Mouse (Mus musculus): ENCODE results near the gene Olfr10. TPM values are rescaled to one million over a fixed set of nuclear protein-coding genes. Genes with fewer than 3 reads are reported as not detected.
"Not testable (repeated sequence)": the region's sequence is repeated elsewhere in the genome, so short reads cannot be mapped to it uniquely, and the experiment has no call there.

Olfr10 gene
- polyA plus RNA-seq, 1 experiment from 2014 or later: not detected

DNA sequence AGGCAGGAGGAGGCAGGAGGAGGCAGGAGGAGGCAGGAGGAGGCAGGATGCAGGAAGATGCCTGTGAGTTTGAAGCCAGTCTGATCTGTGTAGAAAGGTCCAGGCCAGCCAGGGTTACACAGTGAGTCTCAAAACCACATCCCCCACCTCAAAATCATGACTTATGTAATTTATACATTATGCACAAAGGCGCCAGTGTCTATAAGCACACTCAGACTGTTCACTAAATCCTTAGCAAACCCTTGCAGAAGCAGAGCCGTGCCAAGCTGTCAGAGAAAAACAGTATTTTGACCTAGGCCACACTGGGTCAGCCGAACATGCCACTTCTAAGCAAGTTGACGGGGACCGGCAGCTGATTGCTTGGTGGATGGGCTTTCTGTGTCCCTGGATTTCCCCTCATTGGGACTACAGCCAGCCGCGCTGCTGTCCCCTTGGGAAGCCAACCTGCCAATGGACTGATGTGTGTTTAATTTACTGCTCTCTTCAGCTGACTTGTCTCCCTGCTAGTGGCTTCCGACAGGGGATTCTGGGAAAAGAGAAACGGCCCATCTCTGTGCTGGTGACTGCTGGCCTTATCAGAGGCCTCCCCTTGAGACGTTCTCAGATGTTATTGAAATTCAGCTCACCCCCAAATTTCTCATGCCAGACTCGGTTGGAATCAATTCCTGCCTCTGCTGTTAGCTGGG lies 30.6 kb upstream of the Olfr10 start:
- no peak for ATAC-seq (ENCODE audit: insufficient number of reproducible peaks, insufficient read depth, low FRiP score, low read depth)
- no peak overlapping the region for H3K4me3 ChIP-seq (ENCODE audit: low read depth, low read length)
- no peaks in the 10 kb centered on the region for H3K4me1 ChIP-seq (ENCODE audit: control insufficient read depth, insufficient read depth, low read length)
- H3K9ac ChIP-seq (replicated peaks; ENCODE audit: low read depth, low read length): no peak overlapping the region
- no peaks in the 10 kb centered on the region for H3K9me3 ChIP-seq (ENCODE audit: control insufficient read depth, low read depth, low read length)
- H3K4me2 ChIP-seq (replicated peaks; ENCODE audit: low read depth, low read length): no peak overlapping the region
- no peaks in the 10 kb centered on the region for H3K36me3 ChIP-seq (ENCODE audit: control insufficient read depth, insufficient read depth, low read length)
- H3K27ac ChIP-seq (ENCODE audit: low read length): no peak overlapping the region
- WGBS: 60% methylated on average over 11 of the region's 11 CpGs
- no peaks in the 10 kb centered on the region for H3K27me3 ChIP-seq (ENCODE audit: control insufficient read depth, insufficient read depth, low read length)

DNA sequence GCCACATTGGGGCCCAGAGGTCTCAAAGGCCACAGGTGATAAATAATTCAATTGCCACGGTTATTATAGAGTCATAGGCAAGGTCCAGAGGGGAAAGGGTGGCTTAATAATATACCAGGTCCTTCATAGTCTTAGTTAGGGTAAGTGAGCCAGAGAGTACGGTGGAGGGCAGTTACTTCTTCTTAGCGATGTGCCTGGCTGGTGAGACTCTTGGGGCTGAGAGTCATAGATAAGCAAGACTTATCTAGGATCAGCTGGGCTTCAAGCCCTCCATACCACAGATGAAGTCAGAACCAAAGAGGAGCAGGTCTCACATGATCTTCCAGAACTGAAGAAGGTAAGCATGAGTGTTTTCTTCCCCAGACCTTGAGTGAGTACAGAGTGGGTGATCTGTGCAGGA lies 26.3 kb upstream of the Olfr10 start, which contains the start of gene Olfr1393:
Gene Olfr1393 (plus strand): TSS at position 83 of the 400 bp plus-strand sequence.
- Histone ChIP-seq H3K27me3 (ENCODE audit: control insufficient read depth, insufficient read depth, low read length) (no peaks in the 10 kb centered on the region), H3K4me1 (ENCODE audit: control insufficient read depth, insufficient read depth, low read length) (no peaks in the 10 kb centered on the region), H3K4me2 (replicated peaks; ENCODE audit: low read depth, low read length) (no peak within 1 kb of the TSS), H3K9ac (replicated peaks; ENCODE audit: low read depth, low read length) (no peak within 1 kb of the TSS), H3K27ac (ENCODE audit: low read length) (no peak within 1 kb of the TSS), H3K4me3 (ENCODE audit: low read depth, low read length) (no peak within 1 kb of the TSS), H3K9me3 (ENCODE audit: control insufficient read depth, low read depth, low read length) (no peaks in the 10 kb centered on the region), H3K36me3 (ENCODE audit: control insufficient read depth, insufficient read depth, low read length) (no peaks in the 10 kb centered on the region)
- no peak for ATAC-seq (ENCODE audit: insufficient number of reproducible peaks, insufficient read depth, low FRiP score, low read depth)
- 70% methylated on average over 3 of the region's 3 CpGs for WGBS

DNA sequence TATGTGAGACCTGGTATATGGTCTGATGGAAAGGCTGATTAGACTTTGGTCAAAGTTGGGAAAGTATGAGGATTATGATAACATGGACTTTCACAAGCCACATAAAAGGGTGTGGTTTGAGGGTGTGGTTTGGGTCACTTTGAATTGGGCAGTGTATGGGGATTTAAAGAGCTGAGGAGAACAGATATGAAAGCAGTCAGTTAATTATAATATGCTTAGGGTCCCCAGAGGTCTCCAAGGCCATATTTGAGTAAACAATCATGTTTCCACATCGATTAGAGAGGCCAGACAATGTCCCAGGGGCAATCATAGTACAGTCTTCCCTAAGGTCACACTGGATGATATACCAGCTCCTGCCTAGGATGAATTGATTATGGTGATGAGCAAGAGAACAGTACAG lies 19.6 kb upstream of the Olfr10 start, which contains the start of gene Olfr1392:
Gene Olfr1392 (plus strand): TSS at position 301 of the 400 bp plus-strand sequence.
- not testable (repeated sequence) for ATAC-seq (ENCODE audit: insufficient number of reproducible peaks, insufficient read depth, low FRiP score, low read depth); H3K27ac ChIP-seq (ENCODE audit: low read length); H3K4me1 ChIP-seq (ENCODE audit: control insufficient read depth, insufficient read depth, low read length); H3K4me2 ChIP-seq (replicated peaks; ENCODE audit: low read depth, low read length); H3K4me3 ChIP-seq (ENCODE audit: low read depth, low read length); H3K27me3 ChIP-seq (ENCODE audit: control insufficient read depth, insufficient read depth, low read length); H3K9ac ChIP-seq (replicated peaks; ENCODE audit: low read depth, low read length); H3K36me3 ChIP-seq (ENCODE audit: control insufficient read depth, insufficient read depth, low read length); H3K9me3 ChIP-seq (ENCODE audit: control insufficient read depth, low read depth, low read length)
- 50% methylated on average over 1 of the region's 1 CpGs for WGBS

DNA sequence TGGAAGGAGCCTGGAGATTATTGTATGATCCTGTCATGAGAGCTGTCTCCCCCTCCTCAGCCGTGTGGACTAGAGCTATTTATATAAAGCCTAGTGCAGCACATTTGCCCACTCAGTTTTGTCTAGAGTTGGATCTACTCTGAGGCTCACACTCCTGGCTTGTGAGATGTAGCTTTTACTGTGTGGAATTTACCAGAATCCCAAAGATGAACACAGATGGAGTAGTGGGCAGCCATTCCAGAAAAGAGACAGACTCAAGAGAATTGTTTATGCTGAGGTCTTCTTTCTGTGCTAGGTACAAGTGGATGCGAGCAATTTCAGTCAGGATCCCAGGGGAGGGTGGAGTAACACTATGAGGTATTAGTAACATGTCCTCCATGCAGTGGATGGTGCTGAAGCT lies 17.3 kb upstream of the Olfr10 start:
- no peak for ATAC-seq (ENCODE audit: insufficient number of reproducible peaks, insufficient read depth, low FRiP score, low read depth)
- Histone ChIP-seq H3K9me3 (ENCODE audit: control insufficient read depth, low read depth, low read length) (no peaks in the 10 kb centered on the region), H3K36me3 (ENCODE audit: control insufficient read depth, insufficient read depth, low read length) (no peaks in the 10 kb centered on the region), H3K4me1 (ENCODE audit: control insufficient read depth, insufficient read depth, low read length) (no peaks in the 10 kb centered on the region), H3K27me3 (ENCODE audit: control insufficient read depth, insufficient read depth, low read length) (no peaks in the 10 kb centered on the region), H3K27ac (ENCODE audit: low read length) (no peak overlapping the region), H3K4me2 (replicated peaks; ENCODE audit: low read depth, low read length) (no peak overlapping the region), H3K9ac (replicated peaks; ENCODE audit: low read depth, low read length) (no peak overlapping the region), H3K4me3 (ENCODE audit: low read depth, low read length) (no peak overlapping the region)
- 63% methylated on average over 2 of the region's 2 CpGs for WGBS

DNA sequence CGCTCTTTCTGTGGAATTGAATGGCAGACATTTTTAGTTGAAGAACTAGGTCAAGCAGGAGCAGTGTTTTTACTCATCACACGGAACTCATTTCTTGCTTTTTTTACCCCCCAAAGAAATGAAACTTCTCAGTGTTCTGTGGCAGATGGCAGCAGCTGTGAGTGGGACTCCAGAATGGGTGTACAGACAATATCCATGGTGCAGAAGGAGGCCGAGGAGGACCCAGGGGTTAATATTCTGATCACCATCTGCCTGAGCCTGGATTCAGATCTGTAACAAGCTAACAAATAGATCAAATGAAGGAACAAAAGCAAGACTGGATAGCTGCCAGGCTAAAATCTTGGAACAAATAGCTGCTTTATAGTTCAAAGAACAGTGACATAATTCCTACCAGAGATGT lies 11.8 kb upstream of the Olfr10 start:
- no peak for ATAC-seq (ENCODE audit: insufficient number of reproducible peaks, insufficient read depth, low FRiP score, low read depth)
- no peak overlapping the region for H3K4me2 ChIP-seq (replicated peaks; ENCODE audit: low read depth, low read length)
- no peak overlapping the region for H3K4me3 ChIP-seq (ENCODE audit: low read depth, low read length)
- no peaks in the 10 kb centered on the region for H3K27me3 ChIP-seq (ENCODE audit: control insufficient read depth, insufficient read depth, low read length)
- H3K4me1 ChIP-seq (ENCODE audit: control insufficient read depth, insufficient read depth, low read length): no peaks in the 10 kb centered on the region
- no peaks in the 10 kb centered on the region for H3K36me3 ChIP-seq (ENCODE audit: control insufficient read depth, insufficient read depth, low read length)
- WGBS: 71% methylated on average over 3 of the region's 3 CpGs
- no peak overlapping the region for H3K9ac ChIP-seq (replicated peaks; ENCODE audit: low read depth, low read length)
- no peaks in the 10 kb centered on the region for H3K9me3 ChIP-seq (ENCODE audit: control insufficient read depth, low read depth, low read length)
- H3K27ac ChIP-seq (ENCODE audit: low read length): no peak overlapping the region

DNA sequence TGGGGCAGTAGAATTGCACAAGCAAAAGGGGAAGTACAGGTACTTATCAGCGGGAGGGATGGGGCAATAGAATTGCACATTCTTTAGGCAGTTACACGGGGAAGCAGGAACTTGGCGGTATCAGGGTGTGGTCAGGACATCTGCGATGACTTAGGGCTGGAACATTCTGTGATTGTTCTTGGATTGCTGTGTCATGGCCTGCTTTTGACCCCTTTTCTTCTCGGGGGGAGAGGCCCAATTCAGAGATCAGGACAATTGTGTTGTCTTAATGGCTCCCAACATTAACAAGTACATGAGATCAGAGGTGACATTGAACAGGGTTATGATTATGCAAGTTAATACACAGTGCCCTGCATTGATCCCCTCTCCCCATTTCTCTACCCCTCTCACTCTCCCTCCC lies 4.0 kb downstream of the Olfr10 start:
- H3K9me3 ChIP-seq (ENCODE audit: control insufficient read depth, low read depth, low read length); ATAC-seq (ENCODE audit: insufficient number of reproducible peaks, insufficient read depth, low FRiP score, low read depth); H3K27ac ChIP-seq (ENCODE audit: low read length); H3K27me3 ChIP-seq (ENCODE audit: control insufficient read depth, insufficient read depth, low read length); H3K4me3 ChIP-seq (ENCODE audit: low read depth, low read length); H3K9ac ChIP-seq (replicated peaks; ENCODE audit: low read depth, low read length); H3K36me3 ChIP-seq (ENCODE audit: control insufficient read depth, insufficient read depth, low read length); H3K4me2 ChIP-seq (replicated peaks; ENCODE audit: low read depth, low read length); H3K4me1 ChIP-seq (ENCODE audit: control insufficient read depth, insufficient read depth, low read length): not testable (repeated sequence)
- 73% methylated on average over 5 of the region's 5 CpGs for WGBS

DNA sequence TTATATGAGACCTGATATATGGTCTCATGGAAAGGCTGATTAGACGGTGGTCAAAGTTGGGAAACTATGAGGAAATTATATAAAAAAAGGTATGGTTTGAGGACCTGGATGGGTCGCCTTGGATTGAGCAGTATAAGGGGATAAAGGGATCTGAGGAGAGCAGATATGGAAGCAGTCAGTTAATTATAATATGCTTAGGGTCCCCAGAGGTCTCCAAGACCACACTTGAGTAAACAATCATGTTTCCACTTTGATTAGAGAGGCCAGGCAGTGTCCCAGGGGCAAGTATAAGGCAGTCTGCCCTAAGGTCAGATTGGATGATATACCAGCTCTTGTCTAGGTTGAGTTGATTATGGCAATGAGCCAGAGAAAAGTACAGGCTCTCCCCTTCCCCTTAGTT lies 17.9 kb downstream of the Olfr10 start, which contains the start of gene Olfr1391:
Gene Olfr1391 (plus strand): TSS at position 301 of the 400 bp plus-strand sequence.
- 78% methylated on average over 2 of the region's 2 CpGs for WGBS
- no peaks in the 10 kb centered on the region for H3K9me3 ChIP-seq (ENCODE audit: control insufficient read depth, low read depth, low read length)
- ATAC-seq (ENCODE audit: insufficient number of reproducible peaks, insufficient read depth, low FRiP score, low read depth): no peak

DNA sequence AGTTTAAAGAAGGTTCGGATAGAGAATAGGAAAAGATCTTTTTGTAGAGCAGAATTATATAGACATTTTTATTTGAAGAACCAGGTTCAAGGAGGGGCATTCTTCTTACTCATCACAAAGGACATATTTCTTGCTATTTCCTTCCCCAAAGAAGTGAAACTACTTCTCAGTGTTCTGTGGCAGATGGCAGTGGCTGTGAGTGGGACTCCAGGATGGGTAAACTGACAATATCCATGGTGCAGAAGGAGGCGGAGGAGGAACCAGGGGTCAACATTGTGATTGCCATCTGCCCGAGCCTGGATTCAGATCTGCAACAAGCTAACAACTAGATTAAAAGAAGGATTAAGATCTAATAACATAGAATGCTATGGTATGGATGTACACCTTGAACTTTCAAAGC lies 22.2 kb downstream of the Olfr10 start:
- H3K4me1 ChIP-seq (ENCODE audit: control insufficient read depth, insufficient read depth, low read length): no peaks in the 10 kb centered on the region

More for the DNA sequence above, 17.9 kb downstream of the Olfr10 start, which contains the start of gene Olfr1391:
- Histone ChIP-seq H3K4me1 (ENCODE audit: control insufficient read depth, insufficient read depth, low read length) (no peaks in the 10 kb centered on the region), H3K36me3 (ENCODE audit: control insufficient read depth, insufficient read depth, low read length) (no peaks in the 10 kb centered on the region), H3K9ac (replicated peaks; ENCODE audit: low read depth, low read length) (no peak within 1 kb of the TSS), H3K4me2 (replicated peaks; ENCODE audit: low read depth, low read length) (no peak within 1 kb of the TSS), H3K4me3 (ENCODE audit: low read depth, low read length) (no peak within 1 kb of the TSS), H3K27me3 (ENCODE audit: control insufficient read depth, insufficient read depth, low read length) (no peaks in the 10 kb centered on the region), H3K27ac (ENCODE audit: low read length) (no peak within 1 kb of the TSS)

DNA sequence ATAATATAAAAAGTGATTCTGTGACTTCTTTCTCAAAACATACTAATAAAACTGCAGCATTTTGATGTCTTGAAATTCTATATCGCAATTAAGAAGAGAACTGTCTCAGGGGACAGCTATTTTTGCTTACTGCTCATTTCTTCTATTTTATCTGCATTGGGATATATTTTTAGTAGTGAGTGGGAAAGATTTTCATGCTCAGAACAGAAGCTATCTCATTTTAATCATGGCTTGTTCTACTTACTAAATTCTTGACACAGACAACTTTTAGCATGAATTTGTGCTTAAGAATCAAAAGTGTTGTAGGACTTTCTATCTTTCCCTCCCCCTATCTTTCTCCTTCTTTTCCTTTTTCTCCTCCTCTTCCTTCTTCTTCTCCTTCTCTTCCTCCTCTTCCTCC lies 25.1 kb downstream of the Olfr10 start:
- Histone ChIP-seq H3K4me3 (ENCODE audit: low read depth, low read length) (no peak overlapping the region), H3K9ac (replicated peaks; ENCODE audit: low read depth, low read length) (no peak overlapping the region), H3K27ac (ENCODE audit: low read length) (no peak overlapping the region), H3K27me3 (ENCODE audit: control insufficient read depth, insufficient read depth, low read length) (no peaks in the 10 kb centered on the region), H3K4me2 (replicated peaks; ENCODE audit: low read depth, low read length) (no peak overlapping the region), H3K36me3 (ENCODE audit: control insufficient read depth, insufficient read depth, low read length) (no peaks in the 10 kb centered on the region), H3K9me3 (ENCODE audit: control insufficient read depth, low read depth, low read length) (no peaks in the 10 kb centered on the region), H3K4me1 (ENCODE audit: control insufficient read depth, insufficient read depth, low read length) (no peaks in the 10 kb centered on the region)
- ATAC-seq (ENCODE audit: insufficient number of reproducible peaks, insufficient read depth, low FRiP score, low read depth): no peak
- WGBS: 63% methylated on average over 1 of the region's 1 CpGs

More for the DNA sequence above, 22.2 kb downstream of the Olfr10 start:
- Histone ChIP-seq H3K27ac (ENCODE audit: low read length) (no peak overlapping the region), H3K36me3 (ENCODE audit: control insufficient read depth, insufficient read depth, low read length) (no peaks in the 10 kb centered on the region), H3K9ac (replicated peaks; ENCODE audit: low read depth, low read length) (no peak overlapping the region), H3K4me3 (ENCODE audit: low read depth, low read length) (no peak overlapping the region), H3K4me2 (replicated peaks; ENCODE audit: low read depth, low read length) (no peak overlapping the region), H3K9me3 (ENCODE audit: control insufficient read depth, low read depth, low read length) (no peaks in the 10 kb centered on the region), H3K27me3 (ENCODE audit: control insufficient read depth, insufficient read depth, low read length) (no peaks in the 10 kb centered on the region)
- WGBS: 79% methylated on average over 3 of the region's 3 CpGs
- no peak for ATAC-seq (ENCODE audit: insufficient number of reproducible peaks, insufficient read depth, low FRiP score, low read depth)
